Mouse (Mus musculus) E14TG2a.4 (cell line): ENCODE data around the gene Ppan.

Experiments
- H3K27me3 ChIP-seq: 2 replicates; pipeline ENCODE4 v1.6.1; 2014; ENCODE audit warnings: low read length, control low read depth; ENCODE audit not compliant: insufficient read depth
- H3K36me3 ChIP-seq: 2 replicates; pipeline ENCODE4 v1.6.1; 2014; ENCODE audit warnings: low read length, control low read depth; ENCODE audit not compliant: insufficient read depth
- H3K4me1 ChIP-seq: replicated peaks from 2 replicates; pipeline ENCODE4 v1.6.1; 2014; ENCODE audit warnings: low read depth, low read length, control low read depth
- H3K4me3 ChIP-seq: replicated peaks from 2 replicates; pipeline ENCODE4 v1.5.1; 2014; ENCODE audit warnings: mild to moderate bottlenecking, low read length
- H3K9me3 ChIP-seq: 2 replicates; pipeline ENCODE4 v1.6.1; 2014; ENCODE audit warnings: low read length, control low read depth
- CTCF ChIP-seq: conservative IDR thresholded peaks from 2 replicates; pipeline ENCODE4 v1.5.1; 2014; ENCODE audit warnings: low read length
- NANOG ChIP-seq: IDR thresholded peaks from 2 replicates; pipeline ENCODE4 v1.6.1; 2014; ENCODE audit warnings: borderline replicate concordance, low read length, mixed read lengths
- POU5F1 ChIP-seq: IDR thresholded peaks from 2 replicates; pipeline ENCODE4 v1.6.1; 2014; ENCODE audit warnings: low read length, borderline replicate concordance

Gene Ppan

GRCm38 (mm10) chr9:20889185-20890141, 1.5 kb downstream of the Ppan start:
- no peaks in the 10 kb centered on the region for H3K27me3 ChIP-seq
- TF ChIP-seq NANOG (no peak), CTCF (no peak), POU5F1 (no peak)
- H3K9me3 ChIP-seq, result peaks cover 24% of the 10 kb centered on the region
- H3K4me1 ChIP-seq, result peaks cover 51% of the 10 kb centered on the region
- peaks cover 60% of the 10 kb centered on the region for H3K36me3 ChIP-seq
- H3K4me3 ChIP-seq, result peak overlapping the region; percentile 100

GRCm38 (mm10) chr9:20890411-20890810, 2.4 kb downstream of the Ppan start:
- no peaks in the 10 kb centered on the region for H3K27me3 ChIP-seq
- H3K9me3 ChIP-seq, result peaks cover 16% of the 10 kb centered on the region
- no peak for TF ChIP-seq POU5F1
- no peak for TF ChIP-seq CTCF
- no peak for TF ChIP-seq NANOG
- H3K36me3 ChIP-seq, result peaks cover 69% of the 10 kb centered on the region
- H3K4me3 ChIP-seq, result peak overlapping the region; percentile 100
- H3K4me1 ChIP-seq, result peaks cover 60% of the 10 kb centered on the region

GRCm38 (mm10) chr9:20891339-20892103, 3.5 kb downstream of the Ppan start:
- peaks cover 70% of the 10 kb centered on the region for H3K4me1 ChIP-seq
- H3K4me3 ChIP-seq, result peak overlapping the region; percentile 100
- H3K36me3 ChIP-seq, result peaks cover 80% of the 10 kb centered on the region
- TF ChIP-seq POU5F1, result no peak
- no peak for TF ChIP-seq NANOG
- no peak for TF ChIP-seq CTCF
- H3K27me3 ChIP-seq, result no peaks in the 10 kb centered on the region
- H3K9me3 ChIP-seq, result peaks cover 8% of the 10 kb centered on the region

GRCm38 (mm10) chr9:20892104-20892653, 4.2 kb downstream of the Ppan start:
- Histone ChIP-seq H3K4me3 (peak overlapping the region; percentile 100; the same call in 1 of the 2 replicates), H3K9me3 (peaks cover under 1% of the 10 kb centered on the region), H3K36me3 (peaks cover 87% of the 10 kb centered on the region), H3K4me1 (peaks cover 77% of the 10 kb centered on the region), H3K27me3 (no peaks in the 10 kb centered on the region)
- TF ChIP-seq POU5F1, result no peak
- TF ChIP-seq CTCF, result no peak
- no peak for TF ChIP-seq NANOG

GRCm38 (mm10) chr9:20893069-20893468, 5.1 kb downstream of the Ppan start:
- Histone ChIP-seq H3K27me3 (no peaks in the 10 kb centered on the region), H3K4me3 (no peak overlapping the region), H3K36me3 (peaks cover 94% of the 10 kb centered on the region), H3K4me1 (peaks cover 85% of the 10 kb centered on the region), H3K9me3 (no peaks in the 10 kb centered on the region)
- TF ChIP-seq CTCF, result no peak
- TF ChIP-seq POU5F1, result no peak
- no peak for TF ChIP-seq NANOG

GRCm38 (mm10) chr9:20893590-20894343, 5.8 kb downstream of the Ppan start:
- no peak overlapping the region; the same call in 1 of the 2 replicates for H3K4me3 ChIP-seq

GRCm38 (mm10) chr9:20894629-20895028, 6.7 kb downstream of the Ppan start:
- TF ChIP-seq CTCF (no peak), POU5F1 (no peak), NANOG (no peak)
- H3K4me3 ChIP-seq, result peak overlapping the region; percentile 26; the same call in 1 of the 2 replicates
- no peaks in the 10 kb centered on the region for H3K9me3 ChIP-seq
- no peaks in the 10 kb centered on the region for H3K27me3 ChIP-seq
- H3K4me1 ChIP-seq, result peaks cover 87% of the 10 kb centered on the region
- H3K36me3 ChIP-seq, result peaks cover 83% of the 10 kb centered on the region

More at GRCm38 (mm10) chr9:20893590-20894343, 5.8 kb downstream of the Ppan start:
- peaks cover 87% of the 10 kb centered on the region for H3K4me1 ChIP-seq
- TF ChIP-seq CTCF, result no peak
- TF ChIP-seq NANOG, result no peak
- TF ChIP-seq POU5F1, result no peak
- no peaks in the 10 kb centered on the region for H3K9me3 ChIP-seq
- H3K27me3 ChIP-seq, result no peaks in the 10 kb centered on the region
- peaks cover 92% of the 10 kb centered on the region for H3K36me3 ChIP-seq

- Histone ChIP-seq H3K4me1 (peaks cover 79% of the 10 kb centered on the region), H3K36me3 (peaks cover 76% of the 10 kb centered on the region), H3K27me3 (no peaks in the 10 kb centered on the region), H3K4me3 (peak overlapping the region; percentile 26; the same call in 1 of the 2 replicates), H3K9me3 (no peaks in the 10 kb centered on the region)
- no peak for TF ChIP-seq CTCF
- TF ChIP-seq NANOG, result no peak
- no peak for TF ChIP-seq POU5F1
These were observed 7.4 kb downstream of the Ppan start for GRCm38 (mm10) chr9:20895382-20895781.
